Mouse (Mus musculus) T-cell, adult 2 months (primary cell): Measurements from ENCODE around the gene Arhgap17.

Source experiments
- DNase-seq: peaks from one replicate; pipeline ENCODE4 v3.0.0; 2022; ENCODE audit warnings: low spot score

The Arhgap17 gene

DNA sequence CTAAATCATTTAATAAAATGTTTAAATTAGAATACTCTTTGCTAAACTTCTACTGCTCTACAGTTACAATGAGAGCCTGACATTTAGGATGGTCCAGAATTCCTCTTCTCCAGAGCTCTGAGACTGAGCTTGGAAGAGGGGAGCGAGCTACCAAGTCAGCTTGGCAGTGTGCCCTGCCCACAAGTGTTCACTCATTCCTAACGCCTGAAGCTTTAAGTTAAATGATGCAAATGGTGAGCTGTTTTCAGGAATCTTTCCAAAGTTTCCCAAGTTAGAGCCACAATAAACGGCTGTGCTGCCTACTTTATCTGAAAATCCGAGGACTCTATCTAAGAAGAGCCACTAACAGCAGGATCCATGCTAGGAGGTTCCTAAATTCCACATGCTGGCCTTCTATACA is 85.9 kb downstream of the Arhgap17 start:
- no peak for DNase-seq

DNA sequence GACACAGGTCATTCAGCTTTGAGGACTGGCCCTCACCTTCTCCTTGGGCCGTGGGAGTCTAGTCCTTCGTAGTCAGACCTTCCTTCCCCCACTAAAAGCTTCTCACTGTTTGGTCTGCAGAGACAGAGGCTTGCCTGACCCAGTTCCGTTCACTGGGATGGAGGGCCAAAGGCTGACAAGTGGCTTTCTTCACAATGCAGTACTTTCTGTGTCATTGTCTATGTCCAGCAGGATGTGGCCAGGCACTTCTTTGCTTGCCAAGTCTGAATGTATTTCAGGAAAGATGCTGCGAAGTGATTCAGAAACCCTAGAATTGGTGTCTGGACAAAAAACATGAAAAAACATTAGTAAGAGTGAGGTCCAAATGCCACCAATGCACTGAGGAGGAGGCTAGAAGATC is 89.9 kb downstream of the Arhgap17 start:
- no peak for DNase-seq

DNA sequence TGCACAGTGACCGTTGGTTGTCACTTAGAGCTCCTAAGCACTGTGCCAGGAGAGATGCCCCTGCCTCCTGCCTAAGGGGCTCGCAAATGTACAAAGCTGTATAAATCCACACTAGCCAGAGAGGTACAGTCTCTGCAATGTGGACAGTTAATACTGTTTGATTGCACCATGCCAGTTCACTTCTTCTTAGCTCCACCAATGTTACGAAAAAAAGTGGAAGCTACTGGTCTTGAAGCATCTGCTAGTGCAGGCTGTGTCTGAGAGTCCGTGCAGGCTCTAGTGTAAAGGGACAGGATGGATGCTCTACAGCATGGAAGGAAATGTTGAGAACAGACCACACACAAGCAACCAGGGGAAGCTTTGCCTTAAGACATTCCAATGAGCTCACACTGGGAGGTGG is 93.1 kb downstream of the Arhgap17 start:
- no peak for DNase-seq

DNA sequence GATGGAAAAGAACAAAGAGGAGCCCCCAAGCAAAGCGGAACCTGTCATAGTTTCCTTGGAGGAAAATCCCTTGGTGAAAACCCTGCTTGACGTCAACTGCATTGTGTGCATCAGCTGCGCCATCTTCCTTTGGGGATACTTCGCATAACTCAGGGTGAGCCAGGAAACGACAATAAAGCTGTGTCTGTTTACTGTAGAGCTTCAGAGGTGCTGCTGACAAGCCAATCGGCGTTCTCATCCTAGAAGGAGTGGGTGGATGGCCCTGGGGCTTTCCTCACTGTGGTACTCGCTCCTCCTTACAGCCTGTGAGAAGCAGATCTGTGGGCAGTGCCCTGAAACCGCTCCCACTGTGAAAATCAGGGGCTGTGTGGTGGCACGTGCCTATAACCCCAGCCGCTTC is 96.7 kb downstream of the Arhgap17 start:
- no peak for DNase-seq

DNA sequence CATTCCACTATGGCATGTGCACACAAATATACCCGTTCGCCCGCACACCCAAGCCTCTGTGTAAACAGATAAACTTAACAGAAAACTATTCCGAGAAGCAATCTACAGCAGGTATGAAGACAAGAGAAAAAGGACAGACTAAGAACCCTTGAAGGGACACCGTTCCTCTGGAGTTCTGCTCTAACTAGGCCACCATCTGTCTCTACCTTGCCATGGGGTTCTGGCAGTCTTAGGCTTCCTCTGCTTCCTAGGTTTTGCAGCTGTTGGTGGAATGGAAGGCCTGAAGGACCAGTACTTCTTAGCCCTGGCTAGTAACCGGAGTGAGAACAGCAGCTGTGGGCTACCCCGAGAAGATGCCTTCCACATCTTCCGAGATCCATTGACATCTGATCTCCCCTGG is 111.6 kb downstream of the Arhgap17 start:
- DNase-seq, result no peak

DNA sequence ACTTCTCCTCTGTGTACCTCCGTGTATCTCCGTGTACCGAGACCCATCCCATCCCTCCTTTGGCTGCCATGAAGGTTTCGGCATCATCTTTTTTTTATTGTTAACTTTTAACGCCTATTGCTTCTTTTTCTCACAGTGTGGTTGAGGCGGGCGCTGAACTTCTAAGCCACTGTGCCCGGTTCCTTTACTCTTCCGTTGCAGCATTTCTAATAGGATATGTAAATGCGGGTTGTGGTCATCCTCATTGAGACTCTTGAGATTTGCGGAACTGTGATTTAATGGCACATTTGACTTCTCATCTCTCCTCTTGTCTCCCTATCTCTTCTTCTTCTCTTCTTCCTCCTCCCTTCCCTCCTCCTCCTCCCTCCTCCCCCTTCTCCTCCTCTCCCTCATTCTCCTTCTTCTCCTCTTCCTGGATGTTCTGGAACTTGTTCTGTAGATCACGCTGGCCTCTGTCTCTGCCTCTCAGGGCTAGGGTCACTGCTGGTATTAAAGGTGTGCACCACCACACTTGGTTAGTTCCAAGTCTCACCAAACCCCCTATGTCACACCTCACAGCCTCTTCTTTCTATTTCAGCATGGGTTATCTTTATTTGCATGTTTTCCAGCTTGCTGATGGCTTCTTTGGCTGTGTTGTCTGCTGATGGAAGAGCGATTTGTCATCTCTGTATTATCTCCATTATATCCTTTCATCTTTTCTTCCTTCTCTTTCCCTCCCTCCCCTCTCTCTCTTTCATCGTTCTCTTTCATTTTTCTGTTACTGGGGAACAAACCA is 115.3 kb downstream of the Arhgap17 start:
- DNase-seq, result no peak

DNA sequence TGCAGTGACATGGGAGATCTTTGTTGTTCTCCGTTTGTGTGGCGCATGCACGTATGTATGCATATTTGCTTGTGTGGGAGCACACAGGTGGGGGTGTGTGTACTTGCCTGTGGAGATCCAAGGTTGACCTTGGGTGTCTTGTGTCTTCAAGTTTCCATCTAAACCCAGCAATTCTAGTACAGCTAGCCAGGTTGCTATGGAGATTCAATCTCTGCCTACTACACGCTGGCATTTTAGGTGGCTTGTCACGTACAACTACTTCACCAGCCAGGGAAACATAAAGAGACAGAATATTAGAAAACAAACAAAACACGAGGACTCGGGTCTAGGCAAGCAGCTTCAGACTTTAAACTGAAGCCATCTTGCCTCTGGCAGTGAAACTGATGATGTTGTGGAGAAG is 116.3 kb downstream of the Arhgap17 start:
- no peak for DNase-seq

DNA sequence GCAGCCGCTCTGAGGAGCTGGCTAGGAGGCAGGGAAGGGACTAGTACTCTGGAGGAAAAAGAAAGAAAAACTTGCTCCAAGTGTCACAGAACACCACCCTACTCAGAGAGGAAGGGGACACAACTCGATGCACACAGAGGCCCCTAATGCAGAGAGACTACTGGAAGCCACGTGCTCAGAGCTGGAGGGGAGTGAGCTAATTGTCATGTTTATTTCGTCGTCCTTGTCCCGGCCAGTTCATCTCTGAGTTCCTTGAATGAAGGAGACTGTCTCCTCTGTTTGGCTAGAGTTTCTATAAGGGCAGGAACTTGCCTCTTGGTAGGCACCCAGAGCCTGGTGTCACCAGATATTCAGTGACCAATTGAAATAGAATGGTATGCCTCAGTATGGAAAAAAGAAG is 118.4 kb downstream of the Arhgap17 start:
- DNase-seq, result no peak

DNA sequence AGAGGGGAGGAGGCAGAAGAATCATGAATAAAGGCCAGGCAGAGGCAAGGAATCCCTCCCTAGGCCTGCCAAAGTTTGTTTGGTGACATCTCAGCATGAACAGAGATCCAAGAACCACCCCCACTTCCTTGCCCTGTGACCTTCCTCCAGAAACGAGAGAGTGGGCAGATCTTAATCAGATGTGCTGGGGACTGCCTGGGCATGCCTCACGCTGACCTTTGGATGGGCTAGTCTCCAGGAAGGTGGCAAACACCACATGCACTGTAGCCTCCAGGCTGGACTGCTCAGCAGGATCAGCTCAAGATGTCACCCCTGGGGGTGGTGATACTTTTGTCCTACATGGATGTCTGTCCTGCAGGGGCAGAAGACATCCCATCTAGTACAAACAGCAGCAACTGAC is 121.5 kb downstream of the Arhgap17 start:
- no peak for DNase-seq

DNA sequence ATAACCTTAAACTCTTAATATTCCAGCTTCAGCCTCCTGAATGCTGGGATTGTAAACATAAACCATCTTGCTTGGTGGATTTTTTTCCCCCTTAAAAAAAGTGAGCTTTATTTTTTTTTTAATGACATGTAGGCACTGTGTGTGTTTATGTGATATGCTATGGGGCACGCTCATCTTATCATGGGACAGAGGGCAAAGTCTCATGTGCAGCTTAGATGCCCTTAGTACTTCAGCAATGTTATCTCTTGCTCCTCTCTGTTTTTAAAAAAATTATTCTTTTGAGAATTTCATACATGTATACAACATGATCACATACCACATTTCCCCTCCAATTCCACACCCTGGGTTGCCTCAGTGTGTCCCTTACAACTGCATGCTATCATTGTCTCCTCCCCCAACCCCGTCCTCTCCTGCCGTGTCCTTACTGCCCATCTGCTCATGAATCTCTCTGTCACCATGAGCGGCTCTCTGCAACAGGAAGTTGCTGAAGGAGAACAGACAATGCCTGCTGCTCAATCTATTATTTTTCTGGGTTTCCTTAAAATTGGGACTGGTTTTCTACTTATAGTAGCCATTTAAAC is 123.1 kb downstream of the Arhgap17 start:
- DNase-seq, result no peak

DNA sequence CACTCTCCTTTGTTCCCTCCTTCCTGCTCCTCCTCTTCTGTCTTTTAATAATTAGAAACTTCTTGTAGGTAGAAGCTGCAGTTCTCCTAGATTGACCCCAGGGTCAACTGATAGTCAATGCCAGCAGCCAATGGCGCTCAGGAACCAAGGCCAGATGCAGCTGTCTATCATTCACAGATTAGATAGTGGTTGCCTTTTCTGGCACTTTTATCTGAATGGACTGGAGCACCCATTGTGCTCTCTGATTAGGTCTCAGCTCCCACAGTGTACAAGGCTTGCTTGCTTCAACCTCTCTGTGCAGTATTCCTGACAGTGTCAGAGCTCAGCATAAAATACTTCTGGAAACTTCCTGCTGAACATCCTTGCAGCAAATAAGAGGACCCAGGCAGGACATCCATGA is 124.9 kb downstream of the Arhgap17 start:
- DNase-seq, result no peak

DNA sequence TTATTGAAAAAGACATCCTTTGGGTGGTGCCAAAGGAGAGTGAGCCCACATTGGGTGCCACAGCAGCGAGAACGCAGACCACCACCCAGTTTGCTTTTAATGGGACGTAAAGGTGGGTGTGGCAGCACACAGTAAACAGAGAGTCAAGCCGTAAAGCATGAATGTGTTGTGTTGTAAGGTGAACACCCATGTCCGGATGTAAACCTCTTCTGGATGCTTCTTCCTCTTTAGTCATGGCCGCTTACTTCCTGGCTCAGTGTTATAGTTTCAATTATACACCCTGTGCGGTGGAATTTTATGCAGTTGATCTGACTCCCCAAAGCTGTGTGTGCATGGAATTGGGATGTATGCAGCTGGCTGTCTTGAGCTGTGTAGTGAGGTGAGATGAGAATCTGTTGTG is 127.5 kb downstream of the Arhgap17 start:
- DNase-seq, result no peak

DNA sequence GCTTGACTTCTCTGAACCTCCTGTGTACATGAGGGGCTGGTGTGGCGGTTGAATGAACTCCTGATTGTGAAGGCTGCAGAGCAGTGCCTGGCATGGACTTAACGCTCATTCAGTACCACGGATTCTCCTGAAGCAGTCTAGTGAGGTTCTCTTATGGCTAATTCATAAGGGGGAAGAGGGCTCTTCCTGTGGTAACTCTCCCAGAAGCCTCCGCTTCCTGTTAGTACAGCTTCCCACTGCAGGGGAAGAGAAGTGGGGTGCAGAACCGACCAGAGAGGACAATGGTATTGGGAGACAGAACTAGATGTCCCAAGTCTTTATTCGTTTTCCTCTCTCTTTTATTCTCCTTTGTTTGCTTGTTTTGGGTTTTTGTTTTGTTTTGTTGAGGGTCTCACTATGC is 129.7 kb downstream of the Arhgap17 start:
- no peak for DNase-seq

DNA sequence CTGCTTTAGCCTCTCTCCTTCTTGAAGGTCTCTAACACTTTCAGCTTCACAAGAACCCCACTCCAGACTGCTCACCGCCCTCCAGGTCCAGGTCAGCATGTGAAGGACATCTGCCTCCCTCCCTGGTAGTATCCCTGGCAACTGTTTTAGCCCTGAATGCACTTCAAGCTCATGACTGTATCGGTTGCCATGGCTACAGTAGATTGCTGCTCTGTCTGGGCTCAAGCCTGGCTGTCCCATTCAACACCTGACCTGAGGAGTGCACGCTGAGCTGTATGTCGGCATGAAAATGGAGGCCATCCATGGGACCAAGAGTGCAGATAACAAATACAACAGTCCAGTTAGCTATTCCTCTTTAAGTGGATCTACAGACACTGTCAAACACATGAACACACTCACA is 131.1 kb downstream of the Arhgap17 start:
- no peak for DNase-seq

DNA sequence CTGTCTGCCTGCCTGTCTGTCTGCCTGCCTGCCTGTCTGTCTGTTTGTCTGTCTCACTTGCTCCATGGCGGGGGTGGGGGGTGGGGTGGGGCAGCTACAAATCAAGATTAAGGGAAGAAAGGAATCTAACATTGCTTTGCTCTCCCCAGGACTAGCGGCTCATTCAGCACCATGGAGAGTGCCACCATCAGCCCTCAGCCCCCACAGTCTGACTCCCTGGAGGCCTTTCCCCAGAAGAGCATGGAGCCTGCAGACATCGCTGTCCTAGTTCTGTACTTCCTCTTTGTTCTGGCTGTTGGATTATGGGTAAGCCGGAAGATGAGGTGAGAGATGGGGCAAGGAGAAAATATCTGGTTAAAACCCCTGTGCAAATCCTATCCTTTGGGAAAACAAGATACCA is 134.3 kb downstream of the Arhgap17 start:
- no peak for DNase-seq
